Mouse (Mus musculus): ENCODE measurements at regions not wholly inside any gene's neighbourhood (a gene's known extent, or its start where the extent isn't known, plus 50 kb on each side); places are given as distances from the start of the nearest gene placed in this dataset.

DNA sequence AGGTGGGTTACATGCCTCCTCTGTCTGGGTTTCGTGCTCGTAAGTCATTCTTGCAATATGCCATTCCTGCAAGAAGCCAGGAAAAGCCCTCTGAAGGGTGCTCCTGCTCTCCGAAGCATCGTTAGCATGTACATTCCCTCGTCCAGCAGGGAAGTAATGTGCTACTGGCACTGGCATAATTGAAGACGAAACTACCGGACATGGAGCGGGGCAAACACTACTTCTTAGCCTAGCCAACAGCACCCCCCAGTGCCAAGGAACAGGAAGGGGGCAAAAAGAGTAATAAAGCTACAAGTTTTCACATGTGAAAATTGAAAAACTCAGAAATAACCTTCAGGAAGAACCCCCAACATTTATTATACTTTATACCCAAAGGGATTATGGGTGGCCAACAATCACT, 88.6 kb upstream of the Usp24 start:
- 66% methylated on average over 8 of the region's 8 CpGs for WGBS

DNA sequence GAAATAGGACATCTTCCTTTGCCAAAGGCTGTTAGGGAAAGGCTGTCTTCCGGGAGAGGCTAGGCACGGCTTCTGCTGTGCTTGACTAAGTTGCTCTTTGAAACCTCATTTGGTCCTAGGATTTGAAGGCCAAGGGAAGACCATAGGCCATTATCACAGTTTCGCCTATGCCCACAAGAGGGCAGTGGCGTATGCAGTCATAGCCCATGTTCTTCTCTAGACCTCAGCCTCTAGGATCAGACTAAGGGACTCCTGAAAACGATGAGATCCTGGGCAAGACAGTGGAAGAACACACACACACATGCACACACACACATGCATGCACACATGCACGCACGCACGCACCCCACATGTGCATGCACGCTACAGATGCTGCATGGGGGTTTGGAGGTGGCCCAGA, 87.5 kb upstream of the Usp24 start:
- Histone ChIP-seq H3K4me2 (ENCODE audit: low read depth, low read length) (no peak overlapping the region), H3K27ac (no peak overlapping the region), H3K4me3 (ENCODE audit: low read length) (no peak overlapping the region), H3K4me1 (ENCODE audit: insufficient read depth, low read length) (no peaks in the 10 kb centered on the region), H3K36me3 (ENCODE audit: insufficient read depth, low read length) (no peaks in the 10 kb centered on the region), H3K9me3 (ENCODE audit: low read length) (no peaks in the 10 kb centered on the region), H3K27me3 (ENCODE audit: insufficient read depth, low read length) (no peaks in the 10 kb centered on the region), H3K9ac (replicated peaks; ENCODE audit: low read length) (no peak overlapping the region)
- WGBS: 47% methylated on average over 9 of the region's 9 CpGs
- peak; percentile 91 for DNase-seq (ENCODE audit: low spot score)
- peak; percentile 50 for ATAC-seq
- TF ChIP-seq CTCF (IDR thresholded peaks at IDR 0.05; ENCODE audit: low read depth): peak; percentile 98

More for the DNA sequence above, 88.6 kb upstream of the Usp24 start:
- H3K36me3 ChIP-seq (ENCODE audit: insufficient read depth, low read length): no peaks in the 10 kb centered on the region
- ATAC-seq: no peak
- H3K9me3 ChIP-seq (ENCODE audit: low read length): no peaks in the 10 kb centered on the region
- H3K27me3 ChIP-seq (ENCODE audit: insufficient read depth, low read length): no peaks in the 10 kb centered on the region
- no peaks in the 10 kb centered on the region for H3K4me1 ChIP-seq (ENCODE audit: insufficient read depth, low read length)
- peak; percentile 46 for DNase-seq (ENCODE audit: low spot score)
- no peak overlapping the region for H3K4me3 ChIP-seq (ENCODE audit: low read length)
- H3K27ac ChIP-seq: no peak overlapping the region
- no peak overlapping the region for H3K4me2 ChIP-seq (ENCODE audit: low read depth, low read length)
- peak; percentile 53 for TF ChIP-seq CTCF (IDR thresholded peaks at IDR 0.05; ENCODE audit: low read depth)
- H3K9ac ChIP-seq (replicated peaks; ENCODE audit: low read length): no peak overlapping the region

DNA sequence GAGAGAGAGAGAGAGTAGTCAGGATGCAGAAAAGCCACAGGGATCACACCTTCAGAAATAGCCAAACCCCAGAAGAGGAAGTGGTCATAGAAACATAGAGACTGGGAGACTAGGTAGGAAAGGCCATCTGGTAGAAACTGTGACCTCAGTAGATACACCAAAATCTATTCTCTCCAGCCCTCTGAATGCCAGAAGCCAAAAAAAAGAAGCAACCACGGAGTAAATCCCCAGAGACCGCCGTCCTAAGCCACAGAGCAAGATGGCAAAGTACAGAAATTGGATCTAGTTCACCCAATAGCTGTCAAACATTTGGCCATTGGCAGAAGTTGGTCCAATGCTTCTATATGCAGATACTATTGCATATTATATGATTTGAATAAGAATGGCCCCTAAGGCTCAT, 86.5 kb upstream of the Usp24 start:
- Histone ChIP-seq H3K4me2 (ENCODE audit: low read depth, low read length) (no peak overlapping the region), H3K27ac (no peak overlapping the region), H3K27me3 (ENCODE audit: insufficient read depth, low read length) (no peaks in the 10 kb centered on the region), H3K9me3 (ENCODE audit: low read length) (no peaks in the 10 kb centered on the region), H3K9ac (replicated peaks; ENCODE audit: low read length) (no peak overlapping the region), H3K36me3 (ENCODE audit: insufficient read depth, low read length) (no peaks in the 10 kb centered on the region), H3K4me3 (ENCODE audit: low read length) (no peak overlapping the region), H3K4me1 (ENCODE audit: insufficient read depth, low read length) (no peaks in the 10 kb centered on the region)
- WGBS: 73% methylated on average over 3 of the region's 3 CpGs
- DNase-seq (ENCODE audit: low spot score): no peak
- no peak for ATAC-seq
- no peak for TF ChIP-seq CTCF (IDR thresholded peaks at IDR 0.05; ENCODE audit: low read depth)

GRCm38 (mm10) chr4:106232499-106232970, 83.5 kb upstream of the Usp24 start:
- 31% methylated on average over 9 of the region's 9 CpGs for WGBS
- ATAC-seq: peak; percentile 96
- no peaks in the 10 kb centered on the region for H3K9me3 ChIP-seq (ENCODE audit: low read length)
- no peak overlapping the region for H3K4me3 ChIP-seq (ENCODE audit: low read length)
- 0 out of 2 replicates have a peak, but pooled peaks have one; percentile 11 for TF ChIP-seq CTCF (IDR thresholded peaks at IDR 0.05; ENCODE audit: low read depth)
- no peaks in the 10 kb centered on the region for H3K27me3 ChIP-seq (ENCODE audit: insufficient read depth, low read length)
- peak; percentile 80 for DNase-seq (ENCODE audit: low spot score)
- no peaks in the 10 kb centered on the region for H3K36me3 ChIP-seq (ENCODE audit: insufficient read depth, low read length)
- H3K4me2 ChIP-seq (ENCODE audit: low read depth, low read length): no peak overlapping the region
- H3K9ac ChIP-seq (replicated peaks; ENCODE audit: low read length): no peak overlapping the region
- no peaks in the 10 kb centered on the region for H3K4me1 ChIP-seq (ENCODE audit: insufficient read depth, low read length)
- peak overlapping the region; percentile 80 for H3K27ac ChIP-seq

DNA sequence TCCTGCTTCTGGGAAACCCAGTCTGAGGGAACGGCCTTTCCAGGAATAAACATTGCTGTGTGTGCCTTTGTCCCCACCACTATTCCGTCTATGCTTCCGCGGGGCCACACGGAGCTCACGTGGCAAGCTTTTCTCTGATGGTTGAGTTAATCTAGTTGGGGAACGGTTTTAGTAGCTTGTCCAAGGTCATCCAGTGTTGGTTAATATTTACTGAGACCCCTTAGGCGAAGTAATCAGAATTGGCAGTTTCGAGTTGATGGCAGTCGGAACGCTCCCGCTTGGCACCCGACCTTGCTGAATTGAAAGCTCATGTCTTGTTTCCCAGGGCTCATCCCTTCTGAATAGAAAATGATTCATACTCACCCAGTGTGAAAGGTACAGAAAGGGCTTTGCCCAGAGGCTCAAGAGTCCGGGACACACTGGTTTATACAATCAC, 71.6 kb upstream of the Usp24 start:
- no peak for DNase-seq (ENCODE audit: low spot score)
- no peak overlapping the region for H3K9ac ChIP-seq (replicated peaks; ENCODE audit: low read length)
- no peaks in the 10 kb centered on the region for H3K27me3 ChIP-seq (ENCODE audit: insufficient read depth, low read length)
- H3K9me3 ChIP-seq (ENCODE audit: low read length): no peaks in the 10 kb centered on the region
- no peak overlapping the region for H3K4me2 ChIP-seq (ENCODE audit: low read depth, low read length)
- 0 out of 2 replicates have a peak, but pooled peaks have one; percentile 24 for ATAC-seq
- H3K4me3 ChIP-seq (ENCODE audit: low read length): no peak overlapping the region
- 81% methylated on average over 14 of the region's 14 CpGs for WGBS
- H3K27ac ChIP-seq: peak overlapping the region; percentile 8; the same call in 1 of the 2 replicates
- no peaks in the 10 kb centered on the region for H3K36me3 ChIP-seq (ENCODE audit: insufficient read depth, low read length)
- H3K4me1 ChIP-seq (ENCODE audit: insufficient read depth, low read length): no peaks in the 10 kb centered on the region
- no peak for TF ChIP-seq CTCF (IDR thresholded peaks at IDR 0.05; ENCODE audit: low read depth)

DNA sequence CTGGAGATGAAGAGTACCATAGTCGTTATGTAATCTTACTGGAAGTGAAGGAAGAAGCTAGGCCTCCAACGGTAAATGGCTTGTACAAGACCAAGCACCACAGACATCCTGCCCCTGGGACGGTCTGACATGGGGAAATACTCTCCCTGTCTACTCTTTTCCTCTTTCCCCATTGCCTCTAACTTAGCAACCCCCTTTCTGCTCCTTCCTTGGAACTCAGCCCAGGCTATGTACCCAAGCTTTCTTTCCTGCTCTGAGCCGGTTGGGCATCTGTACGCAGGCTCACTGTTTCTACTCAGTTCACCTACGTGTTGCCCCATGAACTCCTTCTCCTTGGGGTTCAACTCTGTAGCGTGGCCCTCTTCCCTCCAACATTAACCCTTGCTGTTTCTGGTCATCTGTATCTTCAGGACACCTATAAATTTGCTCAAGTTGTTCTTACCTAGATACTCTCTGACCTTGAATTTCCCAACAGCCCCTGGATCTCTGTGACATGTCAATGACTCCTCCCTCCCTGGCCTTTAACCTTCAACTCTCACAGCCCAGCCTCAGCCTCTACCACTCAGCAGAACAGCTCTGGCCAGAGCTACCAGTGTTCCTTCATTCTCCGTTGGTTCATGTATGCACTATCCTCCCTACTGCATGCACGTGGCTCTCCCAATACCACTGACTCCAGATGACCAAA, 71.0 kb upstream of the Usp24 start:
- Histone ChIP-seq H3K9ac (replicated peaks; ENCODE audit: low read length) (no peak overlapping the region), H3K4me3 (ENCODE audit: low read length) (no peak overlapping the region), H3K4me1 (ENCODE audit: insufficient read depth, low read length) (no peaks in the 10 kb centered on the region), H3K27me3 (ENCODE audit: insufficient read depth, low read length) (no peaks in the 10 kb centered on the region), H3K4me2 (ENCODE audit: low read depth, low read length) (no peak overlapping the region), H3K36me3 (ENCODE audit: insufficient read depth, low read length) (no peaks in the 10 kb centered on the region), H3K27ac (peak overlapping the region; percentile 8; the same call in 1 of the 2 replicates), H3K9me3 (ENCODE audit: low read length) (no peaks in the 10 kb centered on the region)
- WGBS: 68% methylated on average over 9 of the region's 9 CpGs
- TF ChIP-seq CTCF (IDR thresholded peaks at IDR 0.05; ENCODE audit: low read depth): no peak
- ATAC-seq (0 out of 2 replicates have a peak, but pooled peaks have one; percentile 32), DNase-seq (ENCODE audit: low spot score) (peak; percentile 34)

GRCm38 (mm10) chr4:106246695-106247094, 69.3 kb upstream of the Usp24 start:
- Histone ChIP-seq H3K4me1 (ENCODE audit: insufficient read depth, low read length) (no peaks in the 10 kb centered on the region), H3K27me3 (ENCODE audit: insufficient read depth, low read length) (no peaks in the 10 kb centered on the region), H3K9me3 (ENCODE audit: low read length) (no peaks in the 10 kb centered on the region), H3K9ac (replicated peaks; ENCODE audit: low read length) (no peak overlapping the region), H3K4me3 (ENCODE audit: low read length) (no peak overlapping the region), H3K4me2 (ENCODE audit: low read depth, low read length) (no peak overlapping the region), H3K27ac (no peak overlapping the region), H3K36me3 (ENCODE audit: insufficient read depth, low read length) (no peaks in the 10 kb centered on the region)
- no peak for DNase-seq (ENCODE audit: low spot score)
- ATAC-seq: no peak
- TF ChIP-seq CTCF (IDR thresholded peaks at IDR 0.05; ENCODE audit: low read depth): peak; percentile 22; the same call in 1 of the 2 replicates
- 76% methylated on average over 2 of the region's 2 CpGs for WGBS

Data from hindbrain, postnatal 0 days (tissue).